Mouse (Mus musculus): Measurements from ENCODE around the gene Nucks1. TPM values are rescaled to one million over a fixed set of nuclear protein-coding genes. Genes with fewer than 3 reads are reported as not detected.

Nucks1 gene
- polyA plus RNA-seq, 1 experiment = 20.6 TPM

DNA sequence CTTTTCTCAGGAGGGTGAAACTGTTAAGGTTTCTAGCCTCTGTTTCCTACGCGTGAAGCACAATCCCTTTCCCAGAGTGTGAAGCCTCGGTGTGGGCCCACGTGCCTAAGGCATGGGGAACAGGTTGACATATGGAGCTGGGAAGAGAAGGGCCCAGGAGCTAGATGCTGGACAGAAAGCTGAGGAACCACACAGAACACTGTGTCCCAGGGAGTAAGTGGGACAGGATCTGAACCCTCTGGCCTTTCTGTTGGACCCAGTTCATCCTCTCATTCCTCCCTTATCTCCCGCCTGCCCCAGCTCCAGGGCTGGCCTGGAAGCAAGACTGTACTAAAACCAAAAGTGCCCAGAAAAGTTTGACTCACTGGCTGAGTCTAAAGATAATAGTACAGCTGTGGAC is 53.8 kb downstream of the Nucks1 start:
- TF ChIP-seq POLR2A (IDR thresholded peaks at IDR 0.05; ENCODE audit: insufficient read length, low read depth) (no peak), TCF3 (IDR thresholded peaks at IDR 0.05; ENCODE audit: insufficient read length, low read depth) (no peak)
- no peak overlapping the region for H3K4me3 ChIP-seq
- H3ac ChIP-seq (ENCODE audit: control insufficient read depth, insufficient read length) = no peak overlapping the region
- no peak overlapping the region for H3K4me2 ChIP-seq (ENCODE audit: low read depth)
- H3K79me2 ChIP-seq (ENCODE audit: control insufficient read depth, insufficient read depth) = no peaks in the 10 kb centered on the region
- H3K27me3 ChIP-seq (ENCODE audit: control insufficient read depth, insufficient read depth, insufficient read length) = peaks cover 60% of the 10 kb centered on the region
- H3K36me3 ChIP-seq (ENCODE audit: control insufficient read depth, insufficient read depth) = no peaks in the 10 kb centered on the region

DNA sequence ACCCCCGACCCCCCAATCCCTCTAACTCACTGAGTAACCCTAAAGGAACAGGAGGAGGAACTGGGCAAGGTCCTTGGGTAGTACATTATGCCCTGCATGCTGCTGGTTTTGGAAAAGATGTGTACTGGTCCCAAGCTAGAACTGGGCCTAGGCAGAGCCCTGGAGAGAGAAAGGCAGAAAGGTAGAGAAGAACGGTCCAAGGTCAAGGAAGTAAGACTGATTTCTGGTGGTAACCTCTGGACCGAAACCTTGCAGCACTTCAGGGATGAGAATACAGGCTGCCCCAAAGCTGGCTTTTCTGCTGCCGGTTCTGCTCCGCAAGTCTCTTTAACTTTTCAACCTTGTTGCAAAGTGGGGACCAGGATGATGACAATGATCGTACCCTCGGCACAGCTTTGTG is 54.2 kb downstream of the Nucks1 start:
- Histone ChIP-seq H3ac (ENCODE audit: control insufficient read depth, insufficient read length) (no peak overlapping the region), H3K4me2 (ENCODE audit: low read depth) (no peak overlapping the region), H3K36me3 (ENCODE audit: control insufficient read depth, insufficient read depth) (no peaks in the 10 kb centered on the region), H3K27me3 (ENCODE audit: control insufficient read depth, insufficient read depth, insufficient read length) (peaks cover 63% of the 10 kb centered on the region), H3K4me3 (no peak overlapping the region), H3K79me2 (ENCODE audit: control insufficient read depth, insufficient read depth) (no peaks in the 10 kb centered on the region)
- TF ChIP-seq TCF3 (IDR thresholded peaks at IDR 0.05; ENCODE audit: insufficient read length, low read depth) (no peak), TCF12 (IDR thresholded peaks at IDR 0.05; ENCODE audit: insufficient read depth, poor library complexity, severe bottlenecking) (no peak), SRF (IDR thresholded peaks at IDR 0.05; ENCODE audit: control insufficient read depth, insufficient read length, low read depth) (no peak), MAX (IDR thresholded peaks at IDR 0.05; ENCODE audit: low read depth) (no peak), E2F4 (IDR thresholded peaks at IDR 0.05; ENCODE audit: insufficient read depth) (no peak), MYOG (IDR thresholded peaks at IDR 0.05; ENCODE audit: control insufficient read depth in 1 of 3, insufficient read depth in 1 of 3, insufficient read length in 2 of 3, low read depth in 2 of 3) (no peak), USF1 (IDR thresholded peaks at IDR 0.05; ENCODE audit: low read depth) (no peak), POLR2AphosphoS2 (IDR thresholded peaks at IDR 0.05; ENCODE audit: insufficient read length, low read depth) (no peak), POLR2A (IDR thresholded peaks at IDR 0.05; ENCODE audit: insufficient read length, low read depth) (no peak)

DNA sequence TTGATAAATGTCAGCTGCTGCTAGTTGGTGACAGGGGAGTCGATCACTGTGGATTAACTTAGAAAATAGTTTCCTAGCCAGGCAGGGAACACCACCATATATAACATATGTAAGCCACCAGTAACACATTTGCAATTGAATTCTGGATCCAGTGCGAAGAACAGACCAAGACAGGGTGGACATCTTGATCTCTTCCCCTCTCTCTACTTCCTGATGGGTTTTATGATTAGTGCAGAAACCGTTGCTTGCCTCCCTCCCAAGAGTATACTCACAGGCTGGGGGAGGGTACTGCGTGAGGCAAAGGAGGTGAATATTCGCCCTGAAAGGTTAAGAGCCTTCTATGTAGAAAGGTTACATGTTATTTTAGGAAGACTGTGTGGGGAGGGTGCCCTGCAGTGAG is 55.5 kb downstream of the Nucks1 start:
- no peaks in the 10 kb centered on the region for H3K79me2 ChIP-seq (ENCODE audit: control insufficient read depth, insufficient read depth)
- H3ac ChIP-seq (ENCODE audit: control insufficient read depth, insufficient read length) = no peak overlapping the region
- H3K36me3 ChIP-seq (ENCODE audit: control insufficient read depth, insufficient read depth) = no peaks in the 10 kb centered on the region
- no peak overlapping the region for H3K4me2 ChIP-seq (ENCODE audit: low read depth)
- TF ChIP-seq MAX (IDR thresholded peaks at IDR 0.05; ENCODE audit: low read depth) (no peak), TCF12 (IDR thresholded peaks at IDR 0.05; ENCODE audit: insufficient read depth, poor library complexity, severe bottlenecking) (no peak), SRF (IDR thresholded peaks at IDR 0.05; ENCODE audit: control insufficient read depth, insufficient read length, low read depth) (no peak), TCF3 (IDR thresholded peaks at IDR 0.05; ENCODE audit: insufficient read length, low read depth) (no peak), REST (IDR thresholded peaks at IDR 0.05; ENCODE audit: insufficient read depth, insufficient read length) (no peak), USF1 (IDR thresholded peaks at IDR 0.05; ENCODE audit: low read depth) (no peak), MYOD1 (IDR thresholded peaks at IDR 0.05; ENCODE audit: control insufficient read depth in 1 of 3, insufficient read length in 2 of 3, low read depth in 2 of 3) (no peak), CEBPB (IDR thresholded peaks at IDR 0.05; ENCODE audit: insufficient read depth, poor library complexity, severe bottlenecking) (no peak), POLR2A (IDR thresholded peaks at IDR 0.05; ENCODE audit: insufficient read length, low read depth) (no peak), MYOG (IDR thresholded peaks at IDR 0.05; ENCODE audit: control insufficient read depth in 1 of 3, insufficient read depth in 1 of 3, insufficient read length in 2 of 3, low read depth in 2 of 3) (no peak), POLR2AphosphoS2 (IDR thresholded peaks at IDR 0.05; ENCODE audit: insufficient read length, low read depth) (no peak), E2F4 (IDR thresholded peaks at IDR 0.05; ENCODE audit: insufficient read depth) (no peak)
- peaks cover 68% of the 10 kb centered on the region for H3K27me3 ChIP-seq (ENCODE audit: control insufficient read depth, insufficient read depth, insufficient read length)
- H3K4me3 ChIP-seq = no peak overlapping the region

- no peak overlapping the region for H3K4me3 ChIP-seq
- TF ChIP-seq POLR2AphosphoS2 (IDR thresholded peaks at IDR 0.05; ENCODE audit: insufficient read length, low read depth) = no peak
- no peak for TF ChIP-seq E2F4 (IDR thresholded peaks at IDR 0.05; ENCODE audit: insufficient read depth)
- TF ChIP-seq USF1 (IDR thresholded peaks at IDR 0.05; ENCODE audit: low read depth) = no peak
- no peak for TF ChIP-seq MAX (IDR thresholded peaks at IDR 0.05; ENCODE audit: low read depth)
- TF ChIP-seq REST (IDR thresholded peaks at IDR 0.05; ENCODE audit: insufficient read depth, insufficient read length) = no peak
- no peak for TF ChIP-seq CEBPB (IDR thresholded peaks at IDR 0.05; ENCODE audit: insufficient read depth, poor library complexity, severe bottlenecking)
- no peak for TF ChIP-seq TCF12 (IDR thresholded peaks at IDR 0.05; ENCODE audit: insufficient read depth, poor library complexity, severe bottlenecking)
- TF ChIP-seq MYOG (IDR thresholded peaks at IDR 0.05; ENCODE audit: control insufficient read depth in 1 of 3, insufficient read depth in 1 of 3, insufficient read length in 2 of 3, low read depth in 2 of 3) = no peak
- H3K79me2 ChIP-seq (ENCODE audit: control insufficient read depth, insufficient read depth) = no peaks in the 10 kb centered on the region
- no peak overlapping the region for H3ac ChIP-seq (ENCODE audit: control insufficient read depth, insufficient read length)
- no peak overlapping the region for H3K4me2 ChIP-seq (ENCODE audit: low read depth)
- no peaks in the 10 kb centered on the region for H3K36me3 ChIP-seq (ENCODE audit: control insufficient read depth, insufficient read depth)
- H3K27me3 ChIP-seq (ENCODE audit: control insufficient read depth, insufficient read depth, insufficient read length) = peaks cover 81% of the 10 kb centered on the region
These were observed 57.0 kb downstream of the Nucks1 start for GRCm38 (mm10) chr1:131967336-131967735.

DNA sequence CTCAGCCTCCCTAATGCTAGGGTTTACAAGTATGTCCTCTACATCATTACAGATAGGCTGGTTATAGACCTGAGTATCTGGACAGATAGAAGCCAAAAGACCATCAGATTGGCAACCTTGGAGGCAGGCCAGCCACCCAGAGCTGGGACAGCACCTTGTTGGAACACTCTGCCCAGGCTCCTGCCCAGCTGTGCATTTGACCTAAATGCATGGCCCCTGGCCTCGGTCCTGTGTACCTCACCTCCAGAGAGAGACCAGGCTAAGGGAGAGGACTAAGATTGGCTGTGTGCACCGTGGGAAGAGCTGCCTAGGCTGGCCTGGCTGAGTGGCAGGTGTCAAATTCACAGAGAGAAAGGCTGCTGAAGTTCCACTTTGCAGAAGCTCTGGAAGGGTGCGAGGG is 58.2 kb downstream of the Nucks1 start:
- Histone ChIP-seq H3K79me2 (ENCODE audit: control insufficient read depth, insufficient read depth) (no peaks in the 10 kb centered on the region), H3K27me3 (ENCODE audit: control insufficient read depth, insufficient read depth, insufficient read length) (peaks cover 78% of the 10 kb centered on the region), H3ac (ENCODE audit: control insufficient read depth, insufficient read length) (no peak overlapping the region), H3K4me3 (no peak overlapping the region), H3K4me2 (ENCODE audit: low read depth) (no peak overlapping the region), H3K36me3 (ENCODE audit: control insufficient read depth, insufficient read depth) (no peaks in the 10 kb centered on the region)
- TF ChIP-seq E2F4 (IDR thresholded peaks at IDR 0.05; ENCODE audit: insufficient read depth) = no peak
- no peak for TF ChIP-seq CEBPB (IDR thresholded peaks at IDR 0.05; ENCODE audit: insufficient read depth, poor library complexity, severe bottlenecking)
- TF ChIP-seq REST (IDR thresholded peaks at IDR 0.05; ENCODE audit: insufficient read depth, insufficient read length) = no peak
- TF ChIP-seq POLR2AphosphoS2 (IDR thresholded peaks at IDR 0.05; ENCODE audit: insufficient read length, low read depth) = no peak
- TF ChIP-seq USF1 (IDR thresholded peaks at IDR 0.05; ENCODE audit: low read depth) = no peak
- no peak for TF ChIP-seq MYOG (IDR thresholded peaks at IDR 0.05; ENCODE audit: control insufficient read depth in 1 of 3, insufficient read depth in 1 of 3, insufficient read length in 2 of 3, low read depth in 2 of 3)
- no peak for TF ChIP-seq SRF (IDR thresholded peaks at IDR 0.05; ENCODE audit: control insufficient read depth, insufficient read length, low read depth)
- no peak for TF ChIP-seq POLR2A (IDR thresholded peaks at IDR 0.05; ENCODE audit: insufficient read length, low read depth)

Data from myocyte (in vitro differentiated cells).